Mouse (Mus musculus) C2C12 (cell line): ENCODE results near the gene Dkk2. TPM values are rescaled to one million over a fixed set of nuclear protein-coding genes. Genes with fewer than 3 reads are reported as not detected.
"Not testable (repeated sequence)": the region's sequence is repeated elsewhere in the genome, so short reads cannot be mapped to it uniquely, and the experiment has no call there.

Experiments
- H3K27me3 ChIP-seq: one replicate; pipeline ENCODE4 v1.6.1; 2011; ENCODE audit not compliant: control insufficient read depth, insufficient read depth, insufficient read length
- H3K36me3 ChIP-seq: one replicate; pipeline ENCODE4 v1.6.1; 2011; ENCODE audit not compliant: control insufficient read depth, insufficient read depth
- H3K4me3 ChIP-seq: one replicate; pipeline ENCODE4 v1.5.1; 2011; ENCODE audit warnings: mild to moderate bottlenecking, control low read depth; ENCODE audit not compliant: poor library complexity, insufficient read depth, severe bottlenecking
- H3K79me2 ChIP-seq: one replicate; pipeline ENCODE4 v1.6.1; 2011; ENCODE audit not compliant: control insufficient read depth, insufficient read depth
- H3K79me3 ChIP-seq: one replicate; pipeline ENCODE4 v1.6.1; 2011; ENCODE audit warnings: low read depth, control low read depth
- H3ac ChIP-seq: one replicate; pipeline ENCODE3; 2011; ENCODE audit warnings: low read depth; ENCODE audit not compliant: control insufficient read depth, insufficient read length
- CEBPB ChIP-seq: IDR thresholded peaks from one replicate; pipeline ENCODE4 v1.6.1; 2011; ENCODE audit warnings: low read depth, mild to moderate bottlenecking, control low read depth, moderate library complexity
- CTCF ChIP-seq: IDR thresholded peaks from one replicate; pipeline ENCODE4 v1.5.1; 2011; ENCODE audit not compliant: control insufficient read depth, insufficient read depth, insufficient read length
- FOSL1 ChIP-seq: IDR thresholded peaks from one replicate; pipeline ENCODE4 v1.8.0; 2011; ENCODE audit warnings: mild to moderate bottlenecking, low read length; ENCODE audit not compliant: poor library complexity, insufficient read depth, severe bottlenecking
- MAX ChIP-seq: IDR thresholded peaks from one replicate; pipeline ENCODE4 v1.6.1; 2011; ENCODE audit warnings: mild to moderate bottlenecking, control low read depth
- MYOD1 ChIP-seq: IDR thresholded peaks from one replicate; pipeline ENCODE4 v1.6.1; 2011; ENCODE audit warnings: low read depth; ENCODE audit not compliant: control insufficient read depth, insufficient read length
- MYOG ChIP-seq: IDR thresholded peaks from one replicate; pipeline ENCODE4 v1.6.1; 2011; ENCODE audit not compliant: control insufficient read depth, insufficient read length; ENCODE audit errors: extremely low read depth
- USF1 ChIP-seq: IDR thresholded peaks from one replicate; pipeline ENCODE4 v1.6.1; 2011; ENCODE audit warnings: low read depth, mild to moderate bottlenecking, control low read depth, moderate library complexity
- long read RNA-seq, 2 experiments: library from polyadenylated mRNA; unstranded; transcript quantifications; one replicate each; pipeline ENCODE4 v2.0.0; 2019 to 2020
- polyA plus RNA-seq: library from polyadenylated mRNA; unstranded; fragments of >200 nt; fragmentation: generic; extraction: Trizol; gene quantifications from one replicate; pipeline ENCODE4 v1.2.1, GENCODE M21; 2012; ENCODE audit warnings: missing spikeins

The Dkk2 gene
- polyA plus RNA-seq = 0.05 TPM
- long read RNA-seq, experiment 1, partial matches to known transcripts = 0 of 2 reads
- long read RNA-seq, experiment 1, other reads (novel, unspliced or antisense) = 0 of 2 reads
- long read RNA-seq, experiment 2, transcript Dkk2-201 (4 exons, 3,705 nt) = major isoform, 19 of 20 reads
- long read RNA-seq, experiment 2, partial matches to known transcripts = 0 of 20 reads
- long read RNA-seq, experiment 2, other reads (novel, unspliced or antisense) = 1 of 20 reads

GRCm38 (mm10) chr3:132085112-132085822 is at the start of gene Dkk2:
Dkk2 (plus strand) TSS chr3:132085292.
- Histone ChIP-seq H3K4me3 (no peak within 1 kb of the TSS), H3K79me3 (no peaks in the 10 kb centered on the region), H3K27me3 (peaks cover 11% of the 10 kb centered on the region), H3K79me2 (no peaks in the 10 kb centered on the region), H3K36me3 (no peaks in the 10 kb centered on the region), H3ac (peak within 1 kb of the TSS; percentile 76)
- TF ChIP-seq MAX (no peak), CEBPB (no peak), MYOD1 (no peak), USF1 (no peak), FOSL1 (no peak), CTCF (no peak), MYOG (no peak)

- Histone ChIP-seq H3K4me3 (no peak overlapping the region), H3K36me3 (no peaks in the 10 kb centered on the region), H3K79me2 (no peaks in the 10 kb centered on the region), H3K79me3 (no peaks in the 10 kb centered on the region), H3ac (no peak overlapping the region), H3K27me3 (no peaks in the 10 kb centered on the region)
- no peak for TF ChIP-seq CEBPB
Measured at GRCm38 (mm10) chr3:132036704-132037103, 48.4 kb upstream of the Dkk2 start.

GRCm38 (mm10) chr3:132037670-132038069 is 47.4 kb upstream of the Dkk2 start:
- H3K79me2 ChIP-seq = no peaks in the 10 kb centered on the region
- no peaks in the 10 kb centered on the region for H3K79me3 ChIP-seq
- no peak overlapping the region for H3K4me3 ChIP-seq
- H3K36me3 ChIP-seq = no peaks in the 10 kb centered on the region
- TF ChIP-seq CEBPB = peak; percentile 75
- no peak for TF ChIP-seq USF1
- H3ac ChIP-seq = no peak overlapping the region
- H3K27me3 ChIP-seq = no peaks in the 10 kb centered on the region

GRCm38 (mm10) chr3:132040066-132040465 is 45.0 kb upstream of the Dkk2 start:
- no peaks in the 10 kb centered on the region for H3K27me3 ChIP-seq
- H3K4me3 ChIP-seq = no peak overlapping the region
- no peaks in the 10 kb centered on the region for H3K36me3 ChIP-seq
- no peak overlapping the region for H3ac ChIP-seq
- H3K79me2 ChIP-seq = no peaks in the 10 kb centered on the region
- no peak for TF ChIP-seq MYOD1
- TF ChIP-seq CTCF = no peak
- no peak for TF ChIP-seq CEBPB
- no peak for TF ChIP-seq MYOG
- no peak for TF ChIP-seq USF1
- TF ChIP-seq MAX = no peak
- no peak for TF ChIP-seq FOSL1
- H3K79me3 ChIP-seq = no peaks in the 10 kb centered on the region

DNA sequence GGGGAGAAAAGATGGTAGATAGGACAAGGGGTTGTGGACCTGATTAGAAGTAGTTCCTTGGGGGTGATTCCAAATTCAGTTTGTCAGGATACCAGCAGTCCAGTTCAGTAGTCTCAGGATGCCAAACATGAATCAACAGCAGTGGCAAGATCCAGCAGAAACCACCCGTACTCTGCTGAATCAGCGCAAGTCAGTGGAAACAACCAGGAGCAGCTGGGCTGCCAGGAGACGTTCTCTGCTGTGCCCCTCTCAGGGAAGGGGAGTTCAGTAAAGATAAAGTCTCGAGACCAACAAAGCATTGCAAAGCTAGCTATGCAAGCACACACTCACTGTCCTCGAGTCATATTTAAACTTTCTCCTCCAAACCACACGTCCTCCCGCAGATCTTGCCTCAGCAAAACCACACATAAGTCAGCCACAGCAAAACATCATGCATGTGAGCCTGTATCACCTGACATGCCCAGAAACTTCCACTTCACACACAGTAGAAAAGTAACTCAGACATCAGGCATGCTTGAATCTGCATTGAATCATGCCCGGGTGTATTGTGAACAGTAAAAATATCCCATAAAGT is 34.1 kb upstream of the Dkk2 start:
- H3K27me3 ChIP-seq = no peaks in the 10 kb centered on the region
- TF ChIP-seq FOSL1 = no peak
- no peak for TF ChIP-seq MAX
- no peak for TF ChIP-seq MYOG
- no peak for TF ChIP-seq USF1
- no peak overlapping the region for H3K4me3 ChIP-seq
- no peaks in the 10 kb centered on the region for H3K79me3 ChIP-seq
- H3K36me3 ChIP-seq = no peaks in the 10 kb centered on the region
- H3ac ChIP-seq = no peak overlapping the region
- H3K79me2 ChIP-seq = no peaks in the 10 kb centered on the region

- not testable (repeated sequence) for H3K36me3 ChIP-seq, H3K27me3 ChIP-seq, H3ac ChIP-seq, H3K4me3 ChIP-seq, H3K79me3 ChIP-seq, H3K79me2 ChIP-seq
Measured at GRCm38 (mm10) chr3:132062816-132063215, 22.3 kb upstream of the Dkk2 start.
